Mouse (Mus musculus): ENCODE measurements around the gene Oxct2a. TPM values are rescaled to one million over a fixed set of nuclear protein-coding genes. Genes with fewer than 3 reads are reported as not detected.
"Not testable (repeated sequence)": the region's sequence is repeated elsewhere in the genome, so short reads cannot be mapped to it uniquely, and the experiment has no call there.

Gene Oxct2a
- polyA plus RNA-seq, 1 experiment from 2014 or later = not detected

DNA sequence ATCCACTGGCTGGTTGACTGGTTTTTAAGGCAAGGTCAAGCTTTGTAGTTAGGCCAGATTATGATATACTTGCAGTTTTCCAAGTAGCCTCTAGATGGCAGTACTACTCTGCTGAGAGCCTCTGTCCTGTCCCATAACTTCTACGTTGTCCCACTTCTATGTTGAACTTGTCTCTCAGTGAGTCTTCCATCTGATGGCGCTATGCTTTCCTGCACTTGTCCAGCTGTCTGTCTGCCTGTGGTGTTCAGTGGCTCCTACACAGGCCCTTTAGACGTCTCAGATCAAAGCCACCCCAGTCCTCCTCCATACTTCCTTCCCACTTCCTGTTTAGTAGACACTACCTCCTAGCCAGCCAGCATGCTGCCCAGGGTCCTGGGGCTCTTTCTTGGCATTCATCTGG lies 17.6 kb downstream of the Oxct2a start:
- Histone ChIP-seq H3K4me3 (no peak overlapping the region), H3K9me3 (no peaks in the 10 kb centered on the region), H3K36me3 (peaks cover 34% of the 10 kb centered on the region), H3K4me1 (replicated peaks) (no peaks in the 10 kb centered on the region), H3K27ac (no peak overlapping the region), H3K27me3 (no peaks in the 10 kb centered on the region), H3K9ac (no peak overlapping the region), H3K4me2 (no peak overlapping the region)
- 0 out of 2 replicates have a peak, but pooled peaks have one; percentile 28 for ATAC-seq (ENCODE audit: low FRiP score)
- 31% methylated on average over 3 of the region's 3 CpGs for WGBS

DNA sequence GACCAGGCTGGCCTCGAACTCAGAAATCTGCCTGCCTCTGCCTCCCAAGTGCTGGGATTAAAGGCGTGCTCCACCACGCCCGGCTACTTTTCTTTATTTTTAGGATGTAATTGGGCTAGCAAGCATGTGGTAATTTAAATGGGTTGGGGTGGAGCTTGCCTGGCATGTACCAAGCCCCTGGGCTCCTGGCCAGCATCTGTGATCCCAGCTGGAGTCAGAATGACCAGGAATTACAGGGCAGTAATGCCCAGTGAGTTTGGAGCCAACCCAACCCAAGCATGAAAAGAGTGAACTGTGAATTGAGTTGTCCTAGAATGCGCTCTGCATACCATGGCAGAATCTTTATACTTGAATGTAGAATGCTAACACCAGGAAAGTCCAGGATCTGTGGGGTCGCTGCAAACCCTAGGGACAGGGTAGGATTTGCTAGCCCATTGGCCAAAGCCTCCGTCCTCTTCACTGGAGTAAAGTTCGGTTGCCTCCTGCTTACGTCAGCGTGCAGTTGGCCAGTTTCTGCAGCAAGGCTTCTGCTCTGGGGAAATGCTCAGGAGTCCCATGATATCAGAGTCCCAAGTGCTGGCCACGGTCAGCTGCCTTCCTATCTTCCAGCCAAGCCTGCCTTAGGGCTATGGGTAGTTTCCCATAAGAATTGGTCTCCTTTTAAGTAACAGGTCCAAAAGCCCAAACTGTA lies 24.3 kb downstream of the Oxct2a start:
- H3K36me3 ChIP-seq = peaks cover 88% of the 10 kb centered on the region
- no peak overlapping the region for H3K4me2 ChIP-seq
- no peak overlapping the region for H3K4me3 ChIP-seq
- no peaks in the 10 kb centered on the region for H3K4me1 ChIP-seq (replicated peaks)
- no peaks in the 10 kb centered on the region for H3K9me3 ChIP-seq
- no peak overlapping the region for H3K9ac ChIP-seq
- no peak for ATAC-seq (ENCODE audit: low FRiP score)
- WGBS = 95% methylated on average over 11 of the region's 11 CpGs
- no peaks in the 10 kb centered on the region for H3K27me3 ChIP-seq
- H3K27ac ChIP-seq = no peak overlapping the region

DNA sequence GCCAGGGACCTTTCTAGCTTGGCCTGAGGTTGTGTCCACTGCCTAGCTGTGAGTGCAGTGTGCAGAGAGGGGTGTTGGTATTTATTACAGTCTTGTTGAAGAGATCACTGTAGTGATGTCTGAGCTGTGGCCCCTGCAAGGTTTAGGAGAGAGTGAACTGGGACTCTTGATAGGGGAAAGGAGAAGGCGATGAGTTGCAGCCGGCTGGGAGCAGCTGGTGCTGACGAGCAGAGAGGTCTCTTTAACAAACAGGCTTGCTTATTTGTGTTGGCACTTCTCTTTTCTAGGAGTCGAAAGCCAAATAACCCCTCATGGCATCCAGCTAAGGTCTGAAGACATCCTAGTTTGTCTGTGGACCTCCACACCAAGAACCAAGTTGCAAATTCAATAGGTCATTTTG lies 25.2 kb downstream of the Oxct2a start:
- Histone ChIP-seq H3K4me3 (no peak overlapping the region), H3K27ac (no peak overlapping the region), H3K9me3 (no peaks in the 10 kb centered on the region), H3K4me2 (no peak overlapping the region), H3K9ac (no peak overlapping the region), H3K4me1 (replicated peaks) (no peaks in the 10 kb centered on the region), H3K27me3 (no peaks in the 10 kb centered on the region), H3K36me3 (peaks cover 88% of the 10 kb centered on the region)
- WGBS = 87% methylated on average over 4 of the region's 4 CpGs
- ATAC-seq (ENCODE audit: low FRiP score) = no peak

DNA sequence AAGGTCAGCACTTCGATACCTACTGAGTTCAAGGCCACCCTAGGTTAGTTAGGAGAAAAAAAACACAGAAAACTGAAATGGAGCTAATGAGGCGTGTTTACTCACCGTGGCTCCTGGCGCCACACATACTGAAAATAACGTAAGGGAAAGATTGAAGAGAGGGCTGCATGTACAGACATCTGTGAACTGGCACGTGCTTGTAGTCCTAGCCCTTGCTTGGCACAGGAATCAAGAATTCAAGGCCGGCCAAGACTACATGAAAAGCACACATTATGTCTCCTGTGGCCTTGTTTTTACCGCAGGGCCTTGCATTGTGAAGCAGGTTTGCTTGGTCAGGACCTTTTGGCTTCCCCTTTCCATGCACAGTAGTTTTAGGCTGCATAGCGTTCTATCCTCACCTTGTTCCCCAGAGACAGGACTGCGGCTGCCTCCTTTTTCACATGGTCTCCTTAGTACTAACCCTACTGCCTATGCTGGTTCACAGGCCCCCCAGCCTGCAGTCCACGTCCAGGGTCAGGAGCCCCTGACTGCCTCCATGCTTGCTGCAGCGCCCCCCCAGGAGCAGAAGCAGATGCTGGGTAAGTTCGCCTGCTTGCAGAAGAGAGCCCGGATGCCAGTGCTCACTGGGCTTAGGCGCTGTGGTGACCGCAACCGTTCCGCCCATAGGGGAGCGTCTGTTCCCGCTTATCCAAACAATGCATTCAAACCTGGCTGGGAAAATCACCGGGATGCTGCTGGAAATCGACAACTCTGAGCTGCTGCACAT lies 26.1 kb downstream of the Oxct2a start:
- Histone ChIP-seq H3K9me3 (no peaks in the 10 kb centered on the region), H3K9ac (no peak overlapping the region), H3K36me3 (peaks cover 88% of the 10 kb centered on the region), H3K27me3 (no peaks in the 10 kb centered on the region), H3K4me1 (replicated peaks) (no peaks in the 10 kb centered on the region), H3K4me2 (no peak overlapping the region), H3K27ac (no peak overlapping the region), H3K4me3 (no peak overlapping the region)
- ATAC-seq (ENCODE audit: low FRiP score) = no peak
- WGBS = 92% methylated on average over 22 of the region's 22 CpGs

DNA sequence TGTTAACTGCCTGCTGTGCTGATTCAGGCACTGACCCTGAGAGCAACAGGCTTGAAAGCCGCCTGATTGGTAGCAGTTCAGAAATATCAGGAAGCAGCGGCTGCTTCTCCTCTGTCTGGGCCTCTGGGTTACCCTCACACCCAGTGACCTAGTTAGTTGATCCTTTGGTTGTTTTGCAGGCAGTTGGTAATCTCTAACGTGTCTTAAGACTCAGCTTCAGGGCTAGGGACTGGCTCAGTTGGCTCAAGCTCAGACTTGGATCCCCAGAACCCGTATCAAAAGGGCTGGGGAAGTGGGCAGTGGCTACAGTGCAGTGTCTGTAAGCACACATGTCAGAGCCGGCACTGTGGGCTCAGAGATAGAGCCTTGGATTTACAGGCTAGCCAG lies 27.3 kb downstream of the Oxct2a start:
- Histone ChIP-seq H3K4me2 (no peak overlapping the region), H3K9me3 (no peaks in the 10 kb centered on the region), H3K4me3 (no peak overlapping the region), H3K4me1 (replicated peaks) (no peaks in the 10 kb centered on the region), H3K36me3 (peaks cover 90% of the 10 kb centered on the region), H3K9ac (no peak overlapping the region), H3K27me3 (no peaks in the 10 kb centered on the region), H3K27ac (no peak overlapping the region)
- WGBS = 96% methylated on average over 5 of the region's 5 CpGs
- ATAC-seq (ENCODE audit: low FRiP score) = no peak

DNA sequence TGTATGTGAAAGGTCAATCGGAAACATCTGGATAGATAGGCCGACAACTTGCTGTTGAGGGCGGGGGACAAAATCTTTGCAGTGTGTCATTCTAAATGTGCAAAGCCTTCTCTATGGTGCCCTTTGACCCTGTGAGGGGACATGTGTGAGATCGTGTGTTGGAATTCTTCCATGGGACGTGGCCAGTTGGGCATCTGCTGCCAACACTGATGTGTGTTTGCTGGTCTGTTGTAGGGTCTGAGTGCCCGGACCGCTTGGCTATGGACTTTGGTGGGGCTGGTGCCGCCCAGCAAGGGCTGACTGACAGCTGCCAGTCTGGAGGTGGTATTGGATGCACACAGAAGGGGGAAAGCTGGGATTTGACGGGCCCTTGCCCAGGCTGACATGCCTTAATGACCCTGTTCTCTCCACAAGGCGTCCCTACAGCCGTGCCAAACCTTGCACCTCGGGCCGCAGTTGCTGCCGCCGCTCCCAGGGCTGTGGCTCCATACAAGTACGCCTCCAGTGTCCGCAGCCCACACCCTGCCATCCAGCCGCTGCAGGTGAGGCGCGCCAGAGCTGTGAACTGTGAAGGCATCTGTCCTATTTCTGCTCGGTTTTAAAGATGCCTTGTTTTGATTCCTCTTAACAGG lies 27.8 kb downstream of the Oxct2a start:
- no peak for ATAC-seq (ENCODE audit: low FRiP score)
- 94% methylated on average over 21 of the region's 21 CpGs for WGBS
- Histone ChIP-seq H3K4me1 (replicated peaks) (no peaks in the 10 kb centered on the region), H3K4me3 (no peak overlapping the region), H3K27me3 (no peaks in the 10 kb centered on the region), H3K9me3 (no peaks in the 10 kb centered on the region), H3K9ac (no peak overlapping the region), H3K36me3 (peaks cover 91% of the 10 kb centered on the region), H3K4me2 (no peak overlapping the region), H3K27ac (no peak overlapping the region)

DNA sequence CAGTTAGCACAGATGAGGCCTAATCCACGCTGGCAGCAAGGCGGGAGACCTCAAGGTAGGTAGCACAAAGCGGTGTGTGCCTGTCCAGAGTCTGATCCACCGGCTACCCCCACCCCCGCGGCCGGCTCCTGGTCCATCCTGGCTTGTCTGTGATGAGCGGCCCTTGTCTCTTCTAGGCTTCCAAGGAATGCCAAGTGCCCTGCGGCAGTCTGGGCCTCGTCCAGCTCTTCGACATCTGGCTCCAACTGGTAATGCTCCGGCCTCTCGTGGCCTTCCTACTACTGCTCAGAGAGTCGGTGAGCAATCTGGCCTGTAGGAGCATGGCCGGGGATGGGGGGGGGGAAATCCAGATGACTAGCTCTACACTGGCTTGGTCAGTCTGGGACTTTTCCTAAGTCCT lies 28.4 kb downstream of the Oxct2a start:
- not testable (repeated sequence) for H3K4me3 ChIP-seq; ATAC-seq (ENCODE audit: low FRiP score); H3K27ac ChIP-seq; H3K9ac ChIP-seq; H3K27me3 ChIP-seq; H3K4me2 ChIP-seq; H3K9me3 ChIP-seq; H3K4me1 ChIP-seq (replicated peaks)
- WGBS = 94% methylated on average over 15 of the region's 15 CpGs
- H3K36me3 ChIP-seq = peaks cover 91% of the 10 kb centered on the region

DNA sequence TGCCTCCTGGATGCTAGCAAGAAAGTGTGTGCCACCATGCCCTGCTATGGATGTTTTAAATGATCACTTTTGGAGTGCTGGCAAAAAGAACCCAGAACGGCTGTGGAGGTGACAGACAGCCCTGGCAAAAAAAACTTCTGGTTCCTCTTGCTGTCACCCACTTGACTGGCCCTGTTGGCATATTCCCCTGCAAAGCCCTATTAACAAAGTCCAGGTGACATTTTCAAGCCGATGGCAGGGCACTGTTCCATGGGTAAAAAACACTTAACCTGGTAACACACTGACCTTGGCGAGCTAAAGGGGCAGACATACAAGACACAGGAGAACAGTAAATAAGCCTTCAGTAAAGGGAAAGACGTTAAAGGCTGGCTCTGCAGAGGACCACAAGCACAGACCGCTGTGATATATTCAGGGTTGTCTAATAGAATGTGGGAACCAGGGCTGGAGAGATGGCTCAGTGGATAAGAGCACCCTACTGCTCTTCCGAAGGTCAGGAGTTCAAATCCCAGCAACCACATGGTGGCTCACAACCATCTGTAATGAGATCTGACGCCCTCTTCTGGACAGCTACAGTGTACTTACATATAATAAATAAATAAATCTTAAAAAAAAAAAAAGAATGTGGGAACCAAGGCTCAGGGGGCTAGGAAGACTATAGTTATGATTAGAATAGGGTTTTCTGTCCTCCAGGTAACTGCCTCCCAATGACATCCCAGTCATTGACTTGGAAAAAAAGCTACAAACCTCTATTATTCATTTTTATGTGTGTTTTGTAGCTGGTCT lies 29.6 kb downstream of the Oxct2a start:
- no peak overlapping the region for H3K4me3 ChIP-seq
- 84% methylated on average over 7 of the region's 7 CpGs for WGBS
- no peaks in the 10 kb centered on the region for H3K27me3 ChIP-seq
- H3K9ac ChIP-seq = no peak overlapping the region
- H3K9me3 ChIP-seq = no peaks in the 10 kb centered on the region
- H3K4me2 ChIP-seq = no peak overlapping the region
- H3K27ac ChIP-seq = no peak overlapping the region
- H3K4me1 ChIP-seq (replicated peaks) = no peaks in the 10 kb centered on the region
- ATAC-seq (ENCODE audit: low FRiP score) = no peak
- H3K36me3 ChIP-seq = peaks cover 93% of the 10 kb centered on the region

DNA sequence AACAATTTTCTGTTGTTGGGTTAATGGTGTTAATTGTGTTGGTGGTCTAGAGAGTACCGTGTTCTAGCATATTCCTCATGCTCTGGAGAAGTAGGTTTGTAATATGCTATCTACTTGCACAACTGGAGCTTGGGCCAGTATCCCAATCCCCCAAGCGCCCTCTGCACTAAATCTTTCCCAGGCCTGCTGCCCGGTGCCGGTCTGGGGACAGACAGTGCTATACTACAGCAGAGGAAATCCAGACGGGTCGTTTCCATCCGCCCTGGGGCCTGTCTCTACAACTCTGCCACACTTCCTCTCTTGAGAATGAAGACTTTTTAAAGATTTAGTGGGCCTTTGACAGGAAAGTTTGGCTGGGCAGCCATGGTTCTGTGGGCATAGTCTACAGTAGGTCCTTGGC lies 30.4 kb downstream of the Oxct2a start:
- Histone ChIP-seq H3K4me2 (no peak overlapping the region), H3K9ac (no peak overlapping the region), H3K9me3 (no peaks in the 10 kb centered on the region), H3K27me3 (no peaks in the 10 kb centered on the region), H3K27ac (no peak overlapping the region), H3K36me3 (peaks cover 94% of the 10 kb centered on the region), H3K4me1 (replicated peaks) (no peaks in the 10 kb centered on the region), H3K4me3 (no peak overlapping the region)
- ATAC-seq (ENCODE audit: low FRiP score) = no peak
- WGBS = 92% methylated on average over 7 of the region's 7 CpGs

DNA sequence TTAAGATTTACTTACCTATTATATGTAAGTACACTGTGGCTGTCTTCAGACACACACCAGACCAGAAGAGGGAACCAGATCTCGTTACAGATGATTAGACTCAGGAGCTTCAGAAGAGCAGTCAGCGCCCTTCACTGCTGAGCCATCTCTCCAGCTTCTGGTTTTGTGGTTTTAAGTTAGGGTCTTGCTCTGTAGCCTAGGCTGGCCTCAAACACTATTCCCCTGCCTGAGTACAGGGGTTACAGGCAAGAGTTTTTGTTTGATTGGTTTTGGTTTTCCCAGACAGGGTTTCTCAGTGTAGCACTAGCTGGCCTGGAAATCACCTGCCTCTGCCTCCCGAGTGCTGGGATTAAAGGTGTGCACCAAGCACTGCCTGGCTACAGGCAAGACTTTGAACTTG lies 31.0 kb downstream of the Oxct2a start:
- whole genome bisulfite sequencing = 92% methylated on average over 3 of the region's 3 CpGs
- H3K4me3 ChIP-seq = no peak overlapping the region
- no peak overlapping the region for H3K27ac ChIP-seq
- H3K36me3 ChIP-seq = peaks cover 95% of the 10 kb centered on the region
- H3K27me3 ChIP-seq = no peaks in the 10 kb centered on the region
- no peak overlapping the region for H3K4me2 ChIP-seq
- H3K9ac ChIP-seq = no peak overlapping the region
- 0 out of 2 replicates have a peak, but pooled peaks cover 4% of the 10 kb centered on the region for H3K4me1 ChIP-seq (replicated peaks)
- ATAC-seq (ENCODE audit: low FRiP score) = no peak
- H3K9me3 ChIP-seq = no peaks in the 10 kb centered on the region

DNA sequence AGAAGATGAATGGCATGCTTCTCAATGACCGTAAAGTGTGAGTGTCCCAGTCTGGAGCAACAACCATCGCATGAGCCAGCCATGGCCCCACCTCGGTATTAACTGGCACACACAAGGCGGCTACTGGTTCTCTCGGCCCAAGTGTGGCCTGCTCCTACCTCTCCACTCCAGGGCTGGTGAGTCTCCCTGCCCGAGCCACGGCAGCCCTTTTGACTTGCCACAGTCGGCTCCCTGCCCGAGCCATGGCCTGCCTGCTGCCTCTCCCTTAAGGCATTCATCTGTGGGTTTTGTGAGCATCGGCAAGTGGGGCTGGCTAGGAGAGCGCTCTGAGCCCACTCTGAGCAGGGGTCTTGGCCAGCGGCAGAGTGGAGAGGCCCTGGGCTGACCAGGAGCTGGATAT lies 34.4 kb downstream of the Oxct2a start:
- Histone ChIP-seq H3K9me3 (no peaks in the 10 kb centered on the region), H3K27ac (no peak overlapping the region), H3K4me2 (no peak overlapping the region), H3K4me3 (no peak overlapping the region), H3K9ac (no peak overlapping the region), H3K27me3 (no peaks in the 10 kb centered on the region), H3K4me1 (replicated peaks) (peaks cover 29% of the 10 kb centered on the region), H3K36me3 (peaks cover 71% of the 10 kb centered on the region)
- ATAC-seq (ENCODE audit: low FRiP score) = no peak
- WGBS = 94% methylated on average over 12 of the region's 12 CpGs

DNA sequence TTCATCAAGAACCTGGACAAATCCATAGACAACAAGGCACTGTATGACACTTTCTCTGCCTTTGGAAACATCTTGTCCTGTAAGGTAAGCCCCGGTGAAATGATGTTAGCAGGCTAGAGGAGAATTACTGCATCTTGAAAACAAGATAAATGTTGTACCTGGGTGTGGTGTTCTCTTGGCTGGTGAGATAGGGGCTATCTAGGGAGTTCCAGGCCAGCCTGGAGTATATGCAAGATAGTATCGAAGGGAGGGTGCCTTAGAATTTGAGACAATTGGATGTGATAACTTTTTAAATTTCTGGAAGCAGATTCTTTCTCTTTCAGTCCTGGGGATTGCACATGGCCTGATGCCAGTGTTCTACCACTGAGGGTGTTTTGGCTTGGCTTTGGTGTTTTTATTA lies 36.6 kb downstream of the Oxct2a start:
- 94% methylated on average over 2 of the region's 2 CpGs for WGBS
- Histone ChIP-seq H3K9me3 (no peaks in the 10 kb centered on the region), H3K4me3 (no peak overlapping the region), H3K27me3 (no peaks in the 10 kb centered on the region), H3K9ac (no peak overlapping the region), H3K4me2 (no peak overlapping the region), H3K4me1 (replicated peaks) (peaks cover 33% of the 10 kb centered on the region), H3K36me3 (peaks cover 48% of the 10 kb centered on the region), H3K27ac (no peak overlapping the region)
- no peak for ATAC-seq (ENCODE audit: low FRiP score)

All from hindbrain, embryonic 13.5 days (tissue).